Mouse (Mus musculus) bone marrow, adult 2 months (tissue): ENCODE results near the gene Nanp. TPM values are rescaled to one million over a fixed set of nuclear protein-coding genes. Genes with fewer than 3 reads are reported as not detected.

ENCODE experiments used
- H3K27ac ChIP-seq: fragments of 200-500 bp; 2 replicates; pipeline ENCODE4 v1.5.1; 2012; ENCODE audit warnings: low read depth, mild to moderate bottlenecking, control low read depth, inconsistent platforms, low read length; ENCODE audit not compliant: control insufficient read depth, poor library complexity, insufficient read depth
- H3K4me1 ChIP-seq: fragments of 200-500 bp; 2 replicates; pipeline ENCODE4 v1.6.1; 2011; ENCODE audit warnings: low read length; ENCODE audit not compliant: control insufficient read depth, insufficient read depth
- H3K4me3 ChIP-seq: fragments of 200-500 bp; replicated peaks from 2 replicates; pipeline ENCODE3; 2011; ENCODE audit warnings: mild to moderate bottlenecking, low read depth, low read length, control low read depth; ENCODE audit not compliant: control insufficient read depth
- CTCF ChIP-seq: fragments of 200-500 bp; IDR thresholded peaks from 2 replicates; pipeline ENCODE4 v1.5.1; 2011; ENCODE audit warnings: low read length, control low read depth; ENCODE audit not compliant: control insufficient read depth, insufficient read depth
- POLR2A ChIP-seq: fragments of 200-500 bp; IDR thresholded peaks from 2 replicates; pipeline ENCODE4 v1.6.1; 2011; ENCODE audit warnings: low read depth, mild to moderate bottlenecking, control low read depth, low read length, borderline replicate concordance; ENCODE audit not compliant: control insufficient read depth
- WGBS: fragments of 180-500 bp; shearing (Covaris S2); methylation state at CpG from one replicate; pipeline ENCODE4 v1.1.7; 2018; 5-methylcytosine and 5-hydroxymethylcytosine counted together
- polyA plus RNA-seq: library from polyadenylated mRNA; stranded (reverse); fragments of >200 nt; gene quantifications from 2 replicates; pipeline ENCODE4 v1.2.4, GENCODE M21; 2011; ENCODE audit warnings: low replicate concordance; ENCODE audit not compliant: missing spikeins, insufficient read depth, insufficient read length

The Nanp gene
- polyA plus RNA-seq, 1 experiment = 16.3 TPM

DNA sequence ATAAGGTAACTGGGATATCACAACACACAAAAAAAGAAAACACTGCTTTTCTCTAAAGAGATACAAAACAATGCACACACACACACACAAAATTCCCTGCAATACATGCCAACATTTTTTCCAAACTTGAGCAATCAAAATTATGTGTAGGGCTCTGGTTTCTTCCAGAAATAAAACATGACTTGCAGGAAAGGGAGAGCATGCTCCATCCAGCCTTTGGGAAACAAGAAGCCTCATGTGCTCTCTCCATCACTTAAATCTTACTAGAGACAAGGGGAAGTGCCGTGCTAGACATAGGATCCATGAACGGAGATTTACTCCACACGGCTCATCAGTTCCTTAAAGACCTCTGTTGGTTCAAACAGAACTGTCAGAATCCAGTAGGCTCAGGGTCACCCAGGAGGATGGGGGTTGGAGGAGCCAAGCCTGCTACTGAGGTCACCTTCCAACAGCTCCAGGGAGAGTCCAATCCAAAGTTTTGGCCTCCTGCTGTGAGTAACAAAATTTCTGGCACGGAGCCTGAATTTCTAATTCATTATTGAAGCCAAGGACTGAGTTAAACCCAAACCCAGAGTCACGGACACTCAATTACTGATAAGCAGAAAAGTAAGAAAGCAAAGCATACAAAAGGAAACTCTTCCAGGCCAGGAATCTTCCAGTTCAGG is 32.8 kb downstream of the Nanp start:
- H3K4me3 ChIP-seq = no peak overlapping the region
- WGBS = 87% methylated on average over 5 of the region's 5 CpGs
- H3K27ac ChIP-seq = no peak overlapping the region
- TF ChIP-seq POLR2A (no peak), CTCF (no peak)
- H3K4me1 ChIP-seq = no peaks in the 10 kb centered on the region; the same call in 1 of the 2 replicates

DNA sequence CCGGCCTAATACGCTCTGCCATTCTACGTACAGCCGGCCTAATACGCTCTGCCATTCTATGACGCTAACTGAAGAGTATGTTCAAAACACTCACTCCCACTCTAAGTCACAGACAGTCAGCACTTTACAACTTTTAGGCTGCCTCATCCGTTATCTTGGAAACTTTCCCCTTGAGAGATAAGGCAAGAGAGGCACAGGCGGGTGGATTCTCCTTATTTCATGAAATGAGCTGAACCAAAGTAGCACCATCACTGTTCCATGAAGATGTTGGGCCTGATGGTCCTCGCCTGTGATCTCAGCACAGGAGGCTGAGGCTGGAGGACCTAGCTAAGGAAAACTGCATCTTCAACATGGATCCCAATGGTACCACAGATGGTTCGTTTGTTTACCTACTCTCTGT is 34.8 kb downstream of the Nanp start:
- 85% methylated on average over 10 of the region's 10 CpGs for WGBS

DNA sequence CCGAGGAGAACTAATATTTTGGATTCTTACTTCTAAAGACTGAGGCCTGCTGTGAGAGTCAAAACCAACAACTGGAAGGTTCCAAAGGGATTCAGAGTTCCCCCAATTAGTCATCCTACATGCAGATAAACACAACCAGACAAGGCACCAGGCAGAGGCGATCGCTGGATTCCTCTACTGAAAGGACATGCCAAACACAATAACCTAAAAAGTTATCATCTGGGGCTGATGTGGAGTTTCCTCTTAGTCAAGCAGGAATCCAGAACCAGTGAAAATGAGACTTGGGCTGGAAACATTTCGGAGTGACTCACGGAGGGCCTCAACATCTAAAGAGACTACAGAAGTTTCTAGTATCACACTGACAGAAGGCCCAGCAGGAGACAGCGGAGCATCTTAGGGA is 35.4 kb downstream of the Nanp start:
- H3K27ac ChIP-seq = no peak overlapping the region
- TF ChIP-seq CTCF (no peak), POLR2A (no peak)
- no peak overlapping the region for H3K4me3 ChIP-seq
- H3K4me1 ChIP-seq = no peaks in the 10 kb centered on the region; the same call in 1 of the 2 replicates
- WGBS = 88% methylated on average over 6 of the region's 6 CpGs

More for the DNA sequence above, 34.8 kb downstream of the Nanp start:
- no peak overlapping the region for H3K4me3 ChIP-seq
- TF ChIP-seq CTCF = no peak
- no peak for TF ChIP-seq POLR2A
- H3K4me1 ChIP-seq = no peaks in the 10 kb centered on the region; the same call in 1 of the 2 replicates
- H3K27ac ChIP-seq = no peak overlapping the region

DNA sequence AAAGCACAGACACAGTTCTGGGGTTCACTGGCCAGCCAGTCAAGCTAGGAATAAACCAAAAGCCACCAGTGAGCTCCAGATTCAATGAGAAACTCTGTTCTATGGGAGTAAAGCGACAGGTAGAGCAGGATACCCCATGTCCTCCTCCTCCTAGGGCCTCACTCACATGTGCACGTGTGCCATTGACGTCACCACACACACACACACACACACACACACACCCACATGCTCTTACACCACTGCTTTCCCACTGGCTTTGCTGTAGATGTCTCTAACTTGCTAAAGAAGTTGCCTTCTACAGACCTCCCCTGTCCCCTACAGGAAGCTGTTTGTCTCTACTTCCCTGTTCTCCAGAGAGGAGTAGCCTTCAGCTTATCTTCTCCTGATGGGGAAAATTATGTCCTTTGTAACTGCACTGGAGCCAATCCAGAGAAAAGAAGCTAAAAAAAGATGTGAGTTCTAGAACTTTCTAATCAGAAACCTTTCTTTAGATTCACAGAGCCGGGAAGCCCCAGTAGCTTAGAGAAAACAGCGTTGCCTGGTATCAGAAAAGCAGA is 37.5 kb downstream of the Nanp start:
- TF ChIP-seq CTCF = no peak
- TF ChIP-seq POLR2A = no peak
- Histone ChIP-seq H3K27ac (no peak overlapping the region), H3K4me1 (no peaks in the 10 kb centered on the region; the same call in 1 of the 2 replicates), H3K4me3 (no peak overlapping the region)
- 55% methylated on average over 5 of the region's 5 CpGs for WGBS

DNA sequence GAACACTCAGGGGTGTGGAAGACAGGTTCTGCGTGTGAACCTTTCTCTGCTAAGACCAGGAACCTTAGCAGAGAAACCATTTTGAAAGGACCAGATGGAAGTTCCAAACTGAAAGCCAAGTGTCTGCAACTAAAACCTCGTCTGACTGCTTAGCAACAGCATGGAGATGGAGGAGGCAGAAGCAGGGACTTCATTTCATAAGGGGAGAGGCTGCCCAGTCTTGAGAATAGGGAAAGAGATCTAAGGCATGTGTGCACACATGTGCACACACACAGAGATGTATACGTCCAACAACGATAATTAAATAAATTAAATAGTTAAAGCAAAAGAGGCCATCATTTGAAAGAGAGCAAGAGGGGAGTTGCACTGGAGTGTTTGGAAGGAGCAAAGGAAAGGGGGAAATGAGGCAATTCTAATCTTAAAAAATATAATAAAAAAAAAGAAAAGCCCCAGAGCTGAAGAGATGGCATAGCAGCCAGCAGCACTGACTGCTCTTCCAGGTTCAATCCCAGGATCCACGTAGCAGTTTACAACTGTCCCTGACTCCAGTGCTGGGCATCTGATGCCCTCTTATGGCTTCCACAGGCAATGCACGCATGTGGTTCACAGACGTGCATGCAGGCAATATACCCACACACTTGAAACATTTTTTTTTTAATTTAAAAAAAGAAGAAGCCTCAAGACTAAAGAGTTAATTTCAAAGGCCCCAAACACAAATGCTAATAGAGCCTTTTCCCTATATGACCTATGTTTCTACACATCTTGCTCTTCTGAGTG is 38.6 kb downstream of the Nanp start:
- no peaks in the 10 kb centered on the region; the same call in 1 of the 2 replicates for H3K4me1 ChIP-seq
- 54% methylated on average over 7 of the region's 7 CpGs for WGBS
- no peak overlapping the region for H3K4me3 ChIP-seq
- no peak overlapping the region for H3K27ac ChIP-seq
- no peak for TF ChIP-seq POLR2A
- peak; percentile 72 for TF ChIP-seq CTCF

DNA sequence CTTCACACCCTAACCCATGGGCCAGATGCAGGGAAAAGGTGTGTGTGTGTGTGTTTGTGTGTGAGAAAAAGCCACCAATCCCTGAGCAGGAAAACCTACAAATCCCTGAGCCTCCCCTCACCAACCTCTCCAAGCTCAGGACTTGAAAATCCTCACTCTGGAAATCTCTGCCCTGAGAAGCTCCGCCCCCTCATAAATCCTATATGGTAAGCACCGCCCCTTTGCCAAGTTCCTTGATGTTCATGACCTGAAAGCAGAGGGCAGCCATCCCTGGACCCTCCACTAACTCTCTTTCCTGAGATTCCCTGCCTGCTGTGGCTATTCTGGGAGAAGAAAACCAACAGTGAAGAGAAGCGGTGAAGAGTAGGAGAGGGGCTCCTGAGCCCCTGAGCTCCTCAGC is 40.2 kb downstream of the Nanp start:
- H3K4me1 ChIP-seq = no peaks in the 10 kb centered on the region; the same call in 1 of the 2 replicates
- TF ChIP-seq CTCF (no peak), POLR2A (no peak)
- no peak overlapping the region for H3K4me3 ChIP-seq
- no peak overlapping the region for H3K27ac ChIP-seq
- 87% methylated on average over 3 of the region's 3 CpGs for WGBS

DNA sequence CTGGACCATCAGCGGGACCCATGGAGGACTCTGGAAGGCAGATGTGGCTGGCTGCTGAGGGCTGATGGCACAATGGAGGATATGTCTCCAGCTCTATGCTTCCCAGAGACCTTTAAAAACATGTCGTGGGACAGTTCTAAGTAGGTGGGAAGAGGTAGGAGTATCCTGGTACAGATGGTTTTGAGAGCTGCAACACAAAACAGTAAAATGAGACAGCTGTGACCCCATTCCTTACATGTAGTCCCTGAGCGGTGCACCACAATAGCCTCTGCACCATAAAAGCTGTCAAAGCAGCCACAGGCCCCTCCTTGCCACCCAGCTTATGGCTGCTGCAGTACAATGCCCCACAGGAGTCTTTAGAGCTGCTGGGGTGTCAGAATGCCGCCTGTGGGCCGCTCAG is 41.6 kb downstream of the Nanp start:
- H3K4me3 ChIP-seq = no peak overlapping the region
- TF ChIP-seq CTCF = no peak
- TF ChIP-seq POLR2A = no peak
- H3K27ac ChIP-seq = no peak overlapping the region
- WGBS = 89% methylated on average over 5 of the region's 5 CpGs
- H3K4me1 ChIP-seq = no peaks in the 10 kb centered on the region; the same call in 1 of the 2 replicates

DNA sequence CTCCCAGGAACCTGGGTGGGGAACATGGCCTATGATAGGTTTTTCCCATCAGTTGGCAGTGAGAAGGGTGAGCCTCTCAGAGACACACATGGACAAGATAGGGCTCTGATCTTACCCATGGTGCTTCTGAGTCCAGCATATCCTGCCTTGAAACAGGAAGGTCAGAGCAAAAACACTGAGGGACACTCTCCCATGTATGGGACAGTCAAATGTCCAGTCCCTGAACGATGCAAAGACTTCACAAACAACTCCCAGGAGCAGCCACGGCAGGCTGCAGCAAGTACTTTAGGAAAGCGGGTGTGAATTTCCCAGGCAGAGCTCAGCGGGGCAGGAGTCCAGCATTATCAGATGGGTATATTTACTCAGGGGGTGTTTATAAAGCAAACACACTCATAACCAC is 43.9 kb downstream of the Nanp start:
- H3K27ac ChIP-seq = no peak overlapping the region
- TF ChIP-seq POLR2A (no peak), CTCF (no peak)
- no peak overlapping the region for H3K4me3 ChIP-seq
- no peaks in the 10 kb centered on the region for H3K4me1 ChIP-seq
- 82% methylated on average over 4 of the region's 4 CpGs for WGBS
